Mouse (Mus musculus) CH12.LX (cell line): Measurements from ENCODE around the gene Klf15.

Experiments used
- CTCF ChIP-seq, 2 experiments: IDR thresholded peaks in 1 of 2; conservative IDR thresholded peaks in 1 of 2; 2 replicates each; pipeline ENCODE4 v1.5.1; 2011 to 2012; ENCODE audit warnings: low read depth in 2 of 2, low read length in 2 of 2, improper control_type of control experiment in 1 of 2, inconsistent platforms in 1 of 2, mild to moderate bottlenecking in 1 of 2, moderate library complexity in 1 of 2
- EP300 ChIP-seq: IDR thresholded peaks from 2 replicates; pipeline ENCODE4 v1.6.1; 2011; ENCODE audit warnings: low read length, improper control_type of control experiment
- MEF2A ChIP-seq: IDR thresholded peaks from 2 replicates; pipeline ENCODE4 v1.6.1; 2014; ENCODE audit warnings: low read depth, mild to moderate bottlenecking, inconsistent platforms, low read length, improper control_type of control experiment, borderline replicate concordance
- MYC ChIP-seq: IDR thresholded peaks from 2 replicates; pipeline ENCODE4 v1.6.1; 2011; ENCODE audit warnings: low read depth, mild to moderate bottlenecking, improper control_type of control experiment, low read length

GRCm38 (mm10) chr6:90494155-90494554, 31.8 kb downstream of the Klf15 start:
- TF ChIP-seq MYC, result no peak
- no peak for TF ChIP-seq CTCF (conservative IDR thresholded peaks at IDR 0.05 in 1 of 2, IDR thresholded peaks at IDR 0.05 in 1 of 2; ENCODE audit: low read depth in 2 of 2, low read length in 2 of 2)
- no peak for TF ChIP-seq MEF2A
- TF ChIP-seq EP300, result no peak
